Mouse (Mus musculus) G1E (cell line): ENCODE data around the gene Iqcd.
A peak's percentile ranks its signal among the peaks of the same experiment; 100 is the strongest.

ENCODE experiments used
- CTCF ChIP-seq: IDR thresholded peaks from 2 replicates; pipeline ENCODE4 v1.5.1; 2012; ENCODE audit warnings: low read depth, low read length, inconsistent platforms, mixed read lengths
- GATA1 ChIP-seq: IDR thresholded peaks from 2 replicates; pipeline ENCODE4 v1.6.1; 2012; ENCODE audit warnings: borderline replicate concordance, low read length, inconsistent platforms, mixed read lengths
- TAL1 ChIP-seq: conservative IDR thresholded peaks from 2 replicates; pipeline ENCODE4 v1.6.1; 2012; ENCODE audit warnings: low read depth, low read length, inconsistent platforms, mixed read lengths

GRCm38 (mm10) chr5:120604839-120605238 is 16.0 kb downstream of the Iqcd start:
- peak; percentile 38 for TF ChIP-seq CTCF
- no peak for TF ChIP-seq GATA1
- no peak for TF ChIP-seq TAL1
